Mouse (Mus musculus): Measurements from ENCODE around the gene Spock1.

GRCm38 (mm10) chr13:57786278-57786677 is 121.9 kb downstream of the Spock1 start:
- TF ChIP-seq CTCF (conservative IDR thresholded peaks at IDR 0.05; ENCODE audit: low read length) (no peak), POU5F1 (IDR thresholded peaks at IDR 0.05; ENCODE audit: borderline replicate concordance, low read length) (no peak)
